12 mouse cellular contexts compared by ENCODE assay signal in the genomic region with DNA sequence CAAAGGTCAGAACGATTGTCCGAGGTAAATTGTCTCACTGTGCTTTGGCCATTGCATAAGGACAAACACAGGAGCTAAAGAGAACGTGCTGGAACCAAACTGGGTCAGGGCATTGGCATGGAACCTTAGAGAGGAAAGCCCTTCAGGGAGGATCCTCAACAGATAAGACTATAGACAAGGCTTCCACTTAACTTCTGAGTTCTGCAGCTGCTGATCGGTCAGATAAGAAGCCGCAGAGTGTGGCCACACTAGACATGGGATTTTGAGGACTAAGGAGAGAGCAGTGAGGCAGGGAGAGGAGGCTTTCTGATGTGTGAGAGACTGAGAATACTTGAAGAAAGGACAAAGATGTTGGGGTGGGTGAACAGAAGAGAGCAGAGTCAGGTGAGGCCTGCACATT.
A peak's percentile ranks its signal among the peaks of the same experiment; 100 is the strongest.
DNase-seq lines count a peak whose midpoint lies in the region; ATAC-seq and TF ChIP-seq lines count a peak whose summit lies in the region.
"Had no signal": no experiment of that assay in that cellular context is flagged by ENCODE, and none has a peak within 500 bp of the region (broad histone marks: within the 10 kb centered on the region; RNA-seq: fewer than 3 reads in every experiment).

No protein-coding gene starts in this region.

- peaks cover 17% of the 10 kb centered on the region for H3K36me3 ChIP-seq in heart, embryonic 13.5 days
- H3K36me3 ChIP-seq in liver, postnatal 0 days (replicated peaks; ENCODE audit: insufficient read depth, low read length) = no peaks in the 10 kb centered on the region
- H3K36me3 ChIP-seq: midbrain, embryonic 13.5 days had no signal

- peak overlapping the region; percentile 13; the same call in 1 of the 2 replicates for H3K9ac ChIP-seq in heart, embryonic 13.5 days
- no peak overlapping the region for H3K9ac ChIP-seq in liver, postnatal 0 days (replicated peaks)
- H3K9ac ChIP-seq: hindbrain, embryonic 14.5 days; midbrain, embryonic 13.5 days had no signal

- no peaks in the 10 kb centered on the region for H3K27me3 ChIP-seq in heart, embryonic 13.5 days (replicated peaks)
- H3K27me3 ChIP-seq in liver, postnatal 0 days (ENCODE audit: insufficient read depth, low read length) = no peaks in the 10 kb centered on the region
- H3K27me3 ChIP-seq: midbrain, embryonic 13.5 days had no signal

- no peak for TF ChIP-seq EP300 in liver, postnatal 0 days (IDR thresholded peaks at IDR 0.05; ENCODE audit: low read depth)

- peak overlapping the region; percentile 73 for H3K27ac ChIP-seq in heart, embryonic 13.5 days (replicated peaks)
- no peak overlapping the region for H3K27ac ChIP-seq in liver, postnatal 0 days (ENCODE audit: low read depth)
- H3K27ac ChIP-seq: hindbrain, embryonic 14.5 days; midbrain, embryonic 13.5 days had no signal

- peaks cover 32% of the 10 kb centered on the region for H3K4me1 ChIP-seq in heart, embryonic 13.5 days
- H3K4me1 ChIP-seq in liver, postnatal 0 days (ENCODE audit: insufficient read depth) = peaks cover 5% of the 10 kb centered on the region
- H3K4me1 ChIP-seq: midbrain, embryonic 13.5 days had no signal

- intact Hi-C loops in heart, postnatal 25 days (cut with DNase I) = loop anchor here (5.0 kb wide), 1 partner anchor 36 kb away; no protein-coding TSS in a partner anchor

- peak; percentile 26 for DNase-seq in heart, adult 8-10 months (ENCODE audit: low spot score)
- no peak for DNase-seq in heart, postnatal 25 days (ENCODE audit: low spot score)
- peak; percentile 16 for DNase-seq in R1 (ENCODE audit: low read depth, low spot score)
- no peak for DNase-seq in liver, postnatal 0 days
- no peak for DNase-seq in urinary bladder, postnatal 4 days (ENCODE audit: low spot score in 2 of 2)
- DNase-seq in adrenal gland, postnatal 25 days = no peak
- DNase-seq in lung, postnatal 4 days = no peak
- DNase-seq: kidney, postnatal 36 days had no signal

- H3K4me2 ChIP-seq in heart, embryonic 13.5 days = peak overlapping the region; percentile 38; the same call in 1 of the 2 replicates
- H3K4me2 ChIP-seq in liver, postnatal 0 days (ENCODE audit: low read depth, low read length) = no peak overlapping the region
- H3K4me2 ChIP-seq: hindbrain, embryonic 14.5 days; midbrain, embryonic 13.5 days had no signal

- no peak for ATAC-seq in heart, embryonic 13.5 days (ENCODE audit: extremely low read depth, insufficient number of reproducible peaks, low FRiP score, low TSS enrichment)
- peak; percentile 51; the same call in 1 of the 2 replicates for ATAC-seq in liver, postnatal 0 days

- H3K9me3 ChIP-seq in heart, embryonic 13.5 days = 0 out of 2 replicates have a peak, but pooled peaks cover 3% of the 10 kb centered on the region
- H3K9me3 ChIP-seq in liver, postnatal 0 days (ENCODE audit: low read length) = no peaks in the 10 kb centered on the region

- no peak overlapping the region for H3K4me3 ChIP-seq in heart, embryonic 13.5 days
- no peak overlapping the region for H3K4me3 ChIP-seq in liver, postnatal 0 days (ENCODE audit: low read depth, low read length)
- H3K4me3 ChIP-seq: erythroblast, embryonic 14.5 days; midbrain, embryonic 13.5 days had no signal

- 50% methylated on average over 5 of the region's 5 CpGs for WGBS in heart, embryonic 13.5 days
- 29% methylated on average over 5 of the region's 5 CpGs for WGBS in liver, postnatal 0 days (ENCODE audit: insufficient replicate concordance)

- TF ChIP-seq CTCF in liver, postnatal 0 days (IDR thresholded peaks at IDR 0.05; ENCODE audit: low read depth) = no peak

Comparison
In these comparisons a context has a peak if more than half of its experiments do, and no peak if none do; other contexts are left out.
1. DNase-seq: peak in heart, adult 8-10 months (single experiment) and R1 (single experiment); none in heart, postnatal 25 days (single experiment), liver, postnatal 0 days (single experiment), urinary bladder, postnatal 4 days (0 of 2), adrenal gland, postnatal 25 days (single experiment) and lung, postnatal 4 days (0 of 2).